Comparison of ENCODE assay signal across 8 mouse cellular contexts in genomic region chr17:23804426-23805085, GRCm38 (mm10). TPM values are rescaled to one million over a fixed set of nuclear protein-coding genes. Genes with fewer than 3 reads are reported as not detected.
A peak's percentile ranks its signal among the peaks of the same experiment; 100 is the strongest.
DNase-seq lines count a peak whose midpoint lies in the region; ATAC-seq and TF ChIP-seq lines count a peak whose summit lies in the region.

No protein-coding gene starts in this region.

- no peaks in the 10 kb centered on the region for H3K27me3 ChIP-seq in lung, embryonic 15.5 days
- no peaks in the 10 kb centered on the region for H3K27me3 ChIP-seq in embryonic facial prominence, embryonic 11.5 days (ENCODE audit: control insufficient read depth, insufficient read depth, low read length)
- H3K27me3 ChIP-seq in intestine, postnatal 0 days (replicated peaks; ENCODE audit: control insufficient read depth, insufficient read depth, low read length): no peaks in the 10 kb centered on the region

- peaks cover 29% of the 10 kb centered on the region for H3K36me3 ChIP-seq in lung, embryonic 15.5 days
- H3K36me3 ChIP-seq in embryonic facial prominence, embryonic 11.5 days (replicated peaks; ENCODE audit: control insufficient read depth, insufficient read depth, low read depth, low read length): no peaks in the 10 kb centered on the region; the same call in 1 of the 2 replicates
- peaks cover 18% of the 10 kb centered on the region for H3K36me3 ChIP-seq in intestine, postnatal 0 days (ENCODE audit: control insufficient read depth, insufficient read depth)

- H3K4me2 ChIP-seq in lung, embryonic 15.5 days: peak overlapping the region; percentile 73
- H3K4me2 ChIP-seq in embryonic facial prominence, embryonic 11.5 days (ENCODE audit: low read depth, low read length): peak overlapping the region; percentile 55
- peak overlapping the region; percentile 78 for H3K4me2 ChIP-seq in intestine, postnatal 0 days (replicated peaks; ENCODE audit: low read depth)

- H3K27ac ChIP-seq in lung, embryonic 15.5 days: 0 out of 2 replicates have a peak overlapping the region, but pooled peaks have one; percentile 17
- H3K27ac ChIP-seq in embryonic facial prominence, embryonic 11.5 days (replicated peaks; ENCODE audit: low read depth, low read length): no peak overlapping the region
- H3K27ac ChIP-seq in intestine, postnatal 0 days (ENCODE audit: low read depth, low read length): peak overlapping the region; percentile 97; the same call in 1 of the 2 replicates
- H3K27ac ChIP-seq in olfactory bulb, adult 2 months (ENCODE audit: insufficient read depth, low read depth, low read length): no peak overlapping the region

- under 1% methylated on average over 8 of the region's 8 CpGs for WGBS in lung, embryonic 15.5 days
- WGBS in embryonic facial prominence, embryonic 11.5 days: 6% methylated on average over 8 of the region's 8 CpGs
- under 1% methylated on average over 8 of the region's 8 CpGs for WGBS in intestine, postnatal 0 days
- WGBS in olfactory bulb, adult 2 months: 1% methylated on average over 8 of the region's 8 CpGs

- H3K4me1 ChIP-seq in lung, embryonic 15.5 days: peaks cover 29% of the 10 kb centered on the region
- H3K4me1 ChIP-seq in embryonic facial prominence, embryonic 11.5 days (ENCODE audit: control insufficient read depth, insufficient read depth, low read length): no peaks in the 10 kb centered on the region
- peaks cover 6% of the 10 kb centered on the region; the same call in 1 of the 2 replicates for H3K4me1 ChIP-seq in intestine, postnatal 0 days (replicated peaks; ENCODE audit: control insufficient read depth, insufficient read depth, low read length)
- peaks cover 9% of the 10 kb centered on the region; the same call in 1 of the 2 replicates for H3K4me1 ChIP-seq in olfactory bulb, adult 2 months (ENCODE audit: control insufficient read depth, insufficient read depth, low read length)

- peak overlapping the region; percentile 86 for H3K4me3 ChIP-seq in lung, embryonic 15.5 days
- peak overlapping the region; percentile 97 for H3K4me3 ChIP-seq in embryonic facial prominence, embryonic 11.5 days (ENCODE audit: low read depth, low read length)
- H3K4me3 ChIP-seq in intestine, postnatal 0 days (ENCODE audit: low read depth, low read length): peak overlapping the region; percentile 93
- peak overlapping the region; percentile 67 for H3K4me3 ChIP-seq in olfactory bulb, adult 2 months (ENCODE audit: insufficient read depth, low read depth, low read length)

- no peak for DNase-seq in lung, adult 18-20 months
- no peak for DNase-seq in embryonic facial prominence, embryonic 11.5 days (ENCODE audit: low spot score)
- no peak for DNase-seq in left cerebral cortex, postnatal 10 days (ENCODE audit: extremely low spot score in 1 of 2, low spot score in 2 of 2)
- no peak for DNase-seq in spleen, adult 18-20 months
- DNase-seq in adrenal gland, postnatal 4 days (ENCODE audit: low spot score in 2 of 2): no peak

- peak overlapping the region; percentile 98 for H3K9ac ChIP-seq in lung, embryonic 15.5 days
- H3K9ac ChIP-seq in embryonic facial prominence, embryonic 11.5 days (replicated peaks; ENCODE audit: low read length): peak overlapping the region; percentile 95
- H3K9ac ChIP-seq in intestine, postnatal 0 days (ENCODE audit: low read depth, low read length): peak overlapping the region; percentile 93

- ATAC-seq in lung, embryonic 15.5 days (ENCODE audit: borderline replicate concordance, extremely low read depth, low FRiP score, low TSS enrichment): no peak
- no peak for ATAC-seq in embryonic facial prominence, embryonic 11.5 days (replicated peaks; ENCODE audit: insufficient number of reproducible peaks, low FRiP score, low TSS enrichment, low read depth)
- ATAC-seq in intestine, postnatal 0 days: no peak

- intact Hi-C loops in left cerebral cortex, postnatal 10 days (cut with DNase I): no loop called here

- TF ChIP-seq CTCF in intestine, postnatal 0 days (IDR thresholded peaks at IDR 0.05; ENCODE audit: low read depth): no peak
- TF ChIP-seq CTCF in olfactory bulb, adult 2 months (IDR thresholded peaks at IDR 0.05; ENCODE audit: insufficient read depth, low read depth, low read length): no peak

- no peak for TF ChIP-seq POLR2A in olfactory bulb, adult 2 months (IDR thresholded peaks at IDR 0.05; ENCODE audit: insufficient read depth, low read depth, low read length)

- H3K9me3 ChIP-seq in lung, embryonic 15.5 days: no peaks in the 10 kb centered on the region
- H3K9me3 ChIP-seq in embryonic facial prominence, embryonic 11.5 days (replicated peaks; ENCODE audit: control insufficient read depth, low read length): no peaks in the 10 kb centered on the region
- H3K9me3 ChIP-seq in intestine, postnatal 0 days (ENCODE audit: control insufficient read depth): no peaks in the 10 kb centered on the region

RNA-seq across cellular contexts. Expression of gene Srrm2, which starts 14.2 kb away (rescaled TPM):
- polyA plus RNA-seq in lung, embryonic 15.5 days (2015; fragmentation: Nextera tagmentation; extraction: Ambion mirVana): 416 and 431 TPM in 2 replicates
- 346 and 389 TPM in 2 replicates for polyA plus RNA-seq in embryonic facial prominence, embryonic 11.5 days (2014; fragmentation: Nextera tagmentation; extraction: Ambion mirVana)
- polyA plus RNA-seq in intestine, postnatal 0 days (2015; fragmentation: Nextera tagmentation; extraction: Ambion mirVana): 185 and 230 TPM in 2 replicates
- 383 and 683 TPM in 2 replicates for polyA plus RNA-seq in olfactory bulb, adult 2 months (2012; ENCODE audit: insufficient read depth, insufficient read length, low replicate concordance, missing spikeins)
- 100 to 1,000 TPM; 555 to 572 TPM for total RNA-seq in left cerebral cortex, postnatal 10 days (2021)
- total RNA-seq in adrenal gland, postnatal 4 days (2021): 100 to 1,000 TPM; 855 to 927 TPM

RNA-seq across cellular contexts. Expression of gene Flywch2, which starts 18.7 kb away (rescaled TPM):
- 28.4 and 29.1 TPM in 2 replicates for polyA plus RNA-seq in lung, embryonic 15.5 days (2015; fragmentation: Nextera tagmentation; extraction: Ambion mirVana)
- 35.4 and 45.5 TPM in 2 replicates for polyA plus RNA-seq in embryonic facial prominence, embryonic 11.5 days (2014; fragmentation: Nextera tagmentation; extraction: Ambion mirVana)
- 17.6 and 19.1 TPM in 2 replicates for polyA plus RNA-seq in intestine, postnatal 0 days (2015; fragmentation: Nextera tagmentation; extraction: Ambion mirVana)
- polyA plus RNA-seq in olfactory bulb, adult 2 months (2012; ENCODE audit: insufficient read depth, insufficient read length, low replicate concordance, missing spikeins): not detected in 2 replicates
- total RNA-seq in left cerebral cortex, postnatal 10 days (2021): 10 to 100 TPM; 26.9 to 32.1 TPM
- 10 to 100 TPM; 14.0 to 14.4 TPM for total RNA-seq in adrenal gland, postnatal 4 days (2021)

RNA-seq across cellular contexts. Expression of gene Elob, which starts 24.4 kb away (rescaled TPM):
- polyA plus RNA-seq in lung, embryonic 15.5 days (2015; fragmentation: Nextera tagmentation; extraction: Ambion mirVana): 927 and 1,006 TPM in 2 replicates
- 1,057 and 1,139 TPM in 2 replicates for polyA plus RNA-seq in embryonic facial prominence, embryonic 11.5 days (2014; fragmentation: Nextera tagmentation; extraction: Ambion mirVana)
- polyA plus RNA-seq in intestine, postnatal 0 days (2015; fragmentation: Nextera tagmentation; extraction: Ambion mirVana): 994 and 1,025 TPM in 2 replicates
- polyA plus RNA-seq in olfactory bulb, adult 2 months (2012; ENCODE audit: insufficient read depth, insufficient read length, low replicate concordance, missing spikeins): not detected in 2 replicates
- total RNA-seq in left cerebral cortex, postnatal 10 days (2021): 100 to 1,000 TPM; 389 to 390 TPM
- total RNA-seq in adrenal gland, postnatal 4 days (2021): 100 to 1,000 TPM; 364 to 381 TPM

RNA-seq across cellular contexts. Expression of gene Prss33, which starts 31.3 kb away (rescaled TPM):
- 0.12 TPM in 1 of 2 replicates, not detected in the other for polyA plus RNA-seq in lung, embryonic 15.5 days (2015; fragmentation: Nextera tagmentation; extraction: Ambion mirVana)
- 0.29 TPM in 1 of 2 replicates, not detected in the other for polyA plus RNA-seq in embryonic facial prominence, embryonic 11.5 days (2014; fragmentation: Nextera tagmentation; extraction: Ambion mirVana)
- not detected in 2 replicates for polyA plus RNA-seq in intestine, postnatal 0 days (2015; fragmentation: Nextera tagmentation; extraction: Ambion mirVana)
- not detected in 2 replicates for polyA plus RNA-seq in olfactory bulb, adult 2 months (2012; ENCODE audit: insufficient read depth, insufficient read length, low replicate concordance, missing spikeins)
- total RNA-seq in left cerebral cortex, postnatal 10 days (2021): not detected
- total RNA-seq in adrenal gland, postnatal 4 days (2021): not detected

RNA-seq across cellular contexts. Expression of gene Flywch1, which starts 33.2 kb away (rescaled TPM):
- 70.5 TPM in 2 replicates for polyA plus RNA-seq in lung, embryonic 15.5 days (2015; fragmentation: Nextera tagmentation; extraction: Ambion mirVana)
- polyA plus RNA-seq in embryonic facial prominence, embryonic 11.5 days (2014; fragmentation: Nextera tagmentation; extraction: Ambion mirVana): 88.3 and 103 TPM in 2 replicates
- polyA plus RNA-seq in intestine, postnatal 0 days (2015; fragmentation: Nextera tagmentation; extraction: Ambion mirVana): 36.8 and 39.0 TPM in 2 replicates
- polyA plus RNA-seq in olfactory bulb, adult 2 months (2012; ENCODE audit: insufficient read depth, insufficient read length, low replicate concordance, missing spikeins): not detected in 2 replicates
- total RNA-seq in left cerebral cortex, postnatal 10 days (2021): 100 to 1,000 TPM; 125 to 133 TPM
- 10 to 100 TPM; 60.9 to 62.4 TPM for total RNA-seq in adrenal gland, postnatal 4 days (2021)

Comparison
In these comparisons a context has a peak if more than half of its experiments do, and no peak if none do; other contexts are left out.
1. H3K27ac ChIP-seq: peak in lung, embryonic 15.5 days (single experiment) and intestine, postnatal 0 days (single experiment); none in embryonic facial prominence, embryonic 11.5 days (single experiment) and olfactory bulb, adult 2 months (single experiment).
2. RNA of gene Flywch2, which starts 18.7 kb away (polyA plus RNA-seq): 35.4 to 45.5 TPM in embryonic facial prominence, embryonic 11.5 days, 28.4 to 29.1 TPM in lung, embryonic 15.5 days and 17.6 to 19.1 TPM in intestine, postnatal 0 days; not detected in olfactory bulb, adult 2 months; every median in the first group is over 10 times any median in the second.
3. Peak in every context shown above with its lines, with median percentiles within 50 percentile points of each other: H3K4me2 ChIP-seq, H3K4me3 ChIP-seq and H3K9ac ChIP-seq.